Mouse (Mus musculus): Measurements from ENCODE around the gene Sptlc2.

DNA sequence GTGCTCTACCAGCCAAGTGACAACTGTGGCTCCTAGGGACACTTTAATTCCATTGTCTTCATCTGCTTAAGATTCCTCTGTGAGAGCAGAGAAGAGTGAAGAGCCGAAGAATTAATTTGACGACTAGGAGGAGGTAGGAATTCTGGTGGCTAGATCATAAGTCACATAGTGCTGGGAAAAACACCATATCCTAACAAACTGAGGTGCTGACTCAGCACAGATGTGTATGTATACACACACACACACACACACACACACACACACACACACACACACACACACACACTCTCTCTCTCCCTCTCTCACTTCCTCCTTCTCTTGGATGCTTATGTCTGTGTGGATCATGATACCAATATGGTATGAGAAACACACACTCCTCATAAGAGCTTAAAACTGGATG is 40.1 kb upstream of the Sptlc2 start:
- TF ChIP-seq CTCF (IDR thresholded peaks at IDR 0.05; ENCODE audit: low read depth, low read length): no peak
- no peak for TF ChIP-seq POLR2A (IDR thresholded peaks at IDR 0.05; ENCODE audit: insufficient read depth, low read length)
